Mouse (Mus musculus) lung, postnatal 25 days (tissue): ENCODE data around the gene Ybey.
A peak's percentile ranks its signal among the peaks of the same experiment; 100 is the strongest.

Experiments
- DNase-seq: peaks from one replicate; pipeline ENCODE4 v3.0.0; 2022; ENCODE audit warnings: low spot score

The Ybey gene

DNA sequence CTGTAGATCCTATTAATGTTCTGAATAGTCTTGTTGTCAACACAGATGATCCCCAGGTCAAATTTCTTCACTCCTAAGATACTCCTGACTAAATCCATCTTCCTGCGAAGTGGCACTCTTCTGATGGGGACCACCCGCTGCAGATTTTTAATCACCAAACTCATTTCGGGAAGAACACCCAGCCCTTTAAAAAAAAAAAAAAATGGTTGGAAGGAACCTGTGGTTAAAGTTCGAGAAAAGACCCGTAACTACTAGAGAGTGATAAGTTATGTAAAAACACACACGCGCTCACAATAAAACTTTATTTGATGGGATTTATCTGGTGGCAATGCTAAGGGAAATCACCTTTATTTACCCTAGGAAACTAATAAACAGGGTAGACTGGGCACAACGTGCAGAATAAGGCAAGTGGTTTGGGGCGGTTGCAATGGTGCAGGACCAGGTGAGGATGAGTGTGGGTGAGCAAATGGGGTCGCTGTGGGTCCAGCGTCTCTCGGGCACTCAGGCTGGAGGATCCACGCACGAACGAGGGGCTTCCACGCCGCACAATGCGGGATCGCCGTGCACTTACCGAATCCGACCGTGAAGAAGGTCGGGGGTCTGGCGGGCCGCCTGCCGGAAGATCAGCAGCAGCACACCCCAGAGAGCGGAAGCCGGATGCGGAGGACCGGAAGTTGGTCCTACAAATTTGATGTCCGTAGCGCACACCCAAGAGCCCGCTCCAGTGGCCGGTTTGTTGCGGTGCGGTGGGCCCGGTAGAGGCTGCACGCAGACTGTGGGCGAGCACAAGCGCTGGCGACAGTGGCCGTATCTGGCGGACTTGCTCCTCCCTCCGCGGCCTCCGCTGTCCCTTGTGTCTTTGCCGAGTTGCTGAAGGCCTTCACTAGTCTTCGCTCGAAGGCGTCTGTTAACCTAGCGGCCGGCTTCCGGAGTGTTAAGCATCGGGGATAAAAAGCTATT, at the start of gene Ybey, which contains the start of gene Mcm3ap:
Gene Ybey (minus strand): TSS at position 912 of the 960 bp plus-strand sequence.
Gene Mcm3ap (plus strand): TSS at position 725 of the 960 bp plus-strand sequence.
- DNase-seq: peak; percentile 85

DNA sequence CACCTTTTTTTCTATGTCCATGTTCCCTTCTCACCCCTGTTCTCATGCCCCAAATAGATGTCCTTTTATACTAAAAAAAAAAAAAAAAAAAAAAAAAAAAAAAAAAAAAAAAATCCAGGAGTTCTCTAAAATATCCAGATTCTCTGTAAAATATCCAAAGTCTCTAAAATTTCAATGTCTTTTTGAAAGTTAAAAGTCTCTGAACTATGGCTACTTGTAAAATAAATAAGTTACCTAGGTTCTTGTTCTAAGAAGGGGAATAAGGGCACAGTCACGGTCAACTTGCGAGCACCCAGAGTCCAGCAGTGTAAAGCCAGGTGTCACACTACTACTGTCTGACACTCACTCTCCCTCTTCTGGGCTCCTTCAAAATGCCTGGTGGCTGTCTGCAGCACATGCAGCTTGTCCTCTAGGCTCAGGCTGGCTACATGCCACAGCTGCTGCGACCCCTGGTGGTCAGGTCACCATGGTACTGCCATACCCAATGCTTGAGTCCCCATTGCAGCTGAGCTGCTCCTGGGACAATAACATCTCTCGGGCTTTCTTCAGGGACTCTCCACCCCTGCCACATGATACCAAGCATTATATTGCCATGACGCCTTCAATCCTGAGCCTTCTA, 44.2 kb upstream of the Ybey start:
- DNase-seq: peak; percentile 71

DNA sequence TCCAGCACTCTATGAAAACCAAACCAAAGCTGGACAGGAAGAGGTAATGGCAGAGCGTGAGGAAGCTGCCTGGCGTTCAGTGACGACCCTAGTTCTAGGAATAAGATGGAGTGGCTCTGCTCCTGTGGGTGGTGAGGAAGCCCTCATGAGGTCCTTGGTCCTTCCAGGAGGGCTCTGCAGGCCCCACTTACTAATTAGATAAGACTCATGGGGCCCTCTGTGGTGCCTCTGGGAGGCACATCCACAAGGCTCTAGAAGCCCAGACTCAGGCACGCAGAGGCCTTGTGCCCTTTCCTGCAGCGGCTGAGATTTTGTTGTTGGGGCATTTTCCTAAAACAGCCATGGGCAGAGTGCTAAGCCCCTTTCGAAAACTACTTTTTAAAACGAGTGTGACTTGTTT, 37.0 kb upstream of the Ybey start:
- DNase-seq: no peak

DNA sequence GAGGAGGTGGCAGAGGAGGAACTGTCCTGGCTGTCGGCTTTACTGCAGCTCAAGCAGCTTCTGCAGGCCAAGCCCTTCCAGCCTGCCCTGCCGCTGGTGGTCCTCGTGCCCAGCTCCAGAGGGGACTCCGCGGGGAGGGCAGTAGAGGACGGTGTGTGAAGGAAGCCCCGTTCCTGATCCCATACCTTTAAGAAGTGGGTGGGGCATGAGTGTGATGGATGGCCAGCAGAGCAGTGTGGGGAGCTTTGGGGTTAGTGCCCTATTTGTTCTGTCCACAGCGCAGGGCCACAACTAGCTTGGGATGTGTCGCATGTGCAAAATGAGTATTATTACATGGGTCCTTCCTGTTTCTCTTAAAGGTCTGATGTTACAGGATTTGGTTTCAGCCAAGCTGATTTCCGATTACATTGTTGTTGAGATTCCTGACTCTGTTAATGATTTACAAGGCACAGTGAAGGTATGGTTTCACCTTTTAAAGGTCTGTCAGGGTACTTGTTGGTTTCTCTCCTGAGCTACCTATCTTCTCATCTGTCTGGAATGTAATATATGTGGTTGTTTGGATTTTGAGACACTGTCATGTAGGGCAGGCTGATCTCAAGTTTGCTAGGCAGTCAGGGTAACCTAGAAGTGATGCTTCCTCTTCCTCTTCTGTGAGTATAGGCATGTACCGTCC, 35.5 kb upstream of the Ybey start:
- DNase-seq: no peak

DNA sequence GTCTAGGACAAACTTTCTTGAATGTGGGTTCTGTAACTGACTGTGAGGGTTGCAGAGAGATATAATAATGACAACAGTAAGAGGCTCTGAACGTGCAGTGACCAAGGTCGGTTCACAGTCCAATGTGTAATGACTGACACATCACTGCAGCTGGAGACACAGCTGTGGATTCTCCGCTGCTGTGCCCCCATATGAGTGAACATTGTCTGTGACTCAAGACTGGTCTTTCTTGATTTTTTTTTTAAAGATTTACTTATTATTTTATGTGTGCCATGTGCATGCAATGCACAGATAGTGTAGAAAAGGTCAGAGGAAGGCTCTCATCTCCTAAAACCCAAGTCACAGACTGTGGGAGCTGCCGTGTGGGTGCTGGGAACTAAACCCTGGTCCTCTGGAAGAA, 28.6 kb upstream of the Ybey start:
- no peak for DNase-seq

DNA sequence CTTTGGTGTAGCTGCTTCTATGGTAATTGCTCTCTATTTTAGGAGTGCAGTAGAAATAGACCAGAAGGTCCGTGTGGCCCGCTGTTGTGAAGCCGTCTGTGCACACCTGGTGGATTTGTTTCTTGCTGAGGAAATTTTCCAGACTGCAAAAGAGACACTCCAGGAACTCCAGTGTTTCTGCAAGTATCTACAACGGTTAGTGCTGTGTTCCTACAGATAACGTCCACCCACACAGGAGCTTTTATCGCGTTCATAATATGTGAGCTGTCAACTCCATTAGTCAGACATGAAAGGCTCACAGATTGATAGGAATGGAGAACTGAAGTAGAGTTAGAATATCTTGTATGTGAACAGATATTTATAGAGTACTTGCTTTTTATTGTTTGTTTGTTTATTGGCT, 27.5 kb upstream of the Ybey start:
- DNase-seq: no peak

DNA sequence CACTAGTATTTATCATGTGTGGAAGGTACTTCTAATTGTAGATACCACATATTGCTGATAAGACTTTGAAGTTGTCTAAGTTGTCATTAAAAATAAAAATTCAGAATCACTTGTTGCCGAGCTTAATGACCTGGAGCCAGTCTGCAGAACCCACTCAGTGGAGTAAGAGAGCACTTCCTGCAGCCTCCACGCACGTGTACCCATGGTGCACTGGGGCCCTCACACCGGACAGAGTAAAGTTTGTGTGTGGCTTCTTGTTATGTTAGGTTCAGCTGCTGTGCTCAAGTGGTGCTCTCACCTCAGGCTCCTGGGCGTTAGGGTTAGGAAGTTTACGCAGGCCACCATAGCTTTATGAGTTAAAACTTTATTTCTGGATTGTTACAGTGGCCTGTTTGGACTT, 26.6 kb upstream of the Ybey start:
- no peak for DNase-seq

DNA sequence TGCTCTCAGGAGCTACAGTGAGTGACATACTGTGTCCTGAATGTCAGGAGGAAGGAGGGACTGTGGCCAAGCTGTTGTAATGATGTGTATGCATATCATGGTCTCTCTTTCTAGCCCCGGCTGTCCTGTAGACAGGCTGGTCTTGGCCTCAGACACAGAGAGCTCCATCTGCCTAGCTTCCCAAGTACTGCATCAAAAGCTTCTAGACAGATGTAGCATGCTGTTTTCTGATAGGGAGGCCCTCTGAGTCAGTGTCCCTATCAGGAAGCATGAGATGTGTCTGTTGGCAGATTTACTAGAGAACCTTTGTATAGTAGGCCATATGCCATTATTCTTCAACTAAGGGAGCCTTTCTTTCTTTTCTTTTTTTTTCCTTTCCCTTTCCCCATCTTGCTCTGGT, 24.6 kb upstream of the Ybey start:
- no peak for DNase-seq

DNA sequence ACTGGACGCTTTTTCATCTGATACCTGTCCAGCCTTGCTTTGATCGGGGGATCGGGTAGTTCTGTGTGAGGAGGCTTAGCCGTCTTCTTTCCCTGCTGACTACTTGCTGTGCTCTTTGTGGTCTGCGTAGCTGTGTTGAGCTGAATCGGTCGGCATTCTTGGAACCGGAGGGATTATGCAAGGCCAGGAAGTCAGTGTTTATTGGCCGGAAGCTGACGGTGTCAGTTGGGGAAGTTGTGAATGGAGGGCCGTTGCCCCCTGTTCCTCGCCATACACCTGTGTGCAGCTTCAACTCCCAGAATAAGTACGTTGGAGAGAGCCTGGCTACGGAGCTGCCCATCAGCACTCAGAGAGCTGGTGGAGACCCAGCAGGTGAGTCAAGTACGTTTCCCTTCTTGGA, 20.3 kb upstream of the Ybey start:
- DNase-seq: no peak

DNA sequence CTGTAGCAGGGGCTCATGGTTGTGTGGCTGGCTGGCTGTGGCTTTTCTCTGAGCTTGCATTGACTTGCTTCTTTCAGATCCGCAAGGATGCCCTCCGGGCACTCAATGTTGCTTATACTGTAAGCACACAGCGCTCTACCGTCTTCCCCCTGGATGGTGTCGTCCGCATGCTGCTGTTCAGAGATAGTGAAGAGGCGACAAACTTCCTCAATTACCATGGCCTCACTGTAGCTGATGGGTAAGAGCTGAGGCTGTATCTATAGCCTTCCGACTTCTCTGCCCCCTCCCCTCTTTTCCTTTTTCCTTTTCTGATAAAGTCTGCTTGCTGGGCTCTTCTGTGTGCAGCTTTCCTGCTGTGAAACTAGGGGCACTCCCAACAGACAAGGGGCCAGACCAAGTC, 19.4 kb upstream of the Ybey start:
- DNase-seq: no peak

DNA sequence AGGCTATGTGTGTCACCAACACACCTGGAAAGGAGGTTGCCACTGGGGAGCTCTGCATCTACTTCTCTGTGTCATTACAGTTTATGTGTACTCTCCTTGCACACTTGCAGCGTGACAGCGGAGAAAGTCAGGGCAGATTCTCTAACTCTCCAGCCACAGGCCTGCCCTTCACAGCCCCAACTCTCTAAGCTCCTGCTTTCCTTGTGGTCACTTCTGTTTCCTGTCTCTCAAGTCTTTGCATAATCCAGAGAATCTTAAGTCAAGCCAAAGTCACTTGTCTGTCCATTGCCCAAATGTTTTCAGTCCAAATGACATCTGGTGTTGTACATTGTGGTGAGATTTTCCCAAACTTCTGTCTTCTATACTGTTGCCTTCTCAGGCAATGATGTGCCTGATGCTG, 17.4 kb upstream of the Ybey start:
- DNase-seq: no peak

DNA sequence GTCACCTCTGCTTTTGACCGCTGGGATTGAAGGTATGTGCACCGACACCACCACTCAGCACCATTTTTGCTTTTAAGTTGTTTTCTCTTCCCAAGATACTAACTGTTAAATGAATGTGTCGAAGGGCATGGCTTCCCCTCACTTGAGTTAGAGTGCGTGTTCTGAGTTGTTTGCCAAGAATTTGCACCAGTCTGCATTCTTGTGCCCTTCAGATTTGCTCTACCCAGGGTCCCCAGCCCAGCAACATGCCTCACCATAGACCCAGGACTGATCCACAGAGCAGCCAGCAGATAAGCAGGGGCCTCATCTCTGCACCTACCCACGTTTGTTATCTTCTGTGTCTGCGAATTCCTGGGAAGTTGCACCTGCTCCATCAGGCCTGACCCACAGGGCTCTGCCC, 12.6 kb upstream of the Ybey start:
- no peak for DNase-seq

DNA sequence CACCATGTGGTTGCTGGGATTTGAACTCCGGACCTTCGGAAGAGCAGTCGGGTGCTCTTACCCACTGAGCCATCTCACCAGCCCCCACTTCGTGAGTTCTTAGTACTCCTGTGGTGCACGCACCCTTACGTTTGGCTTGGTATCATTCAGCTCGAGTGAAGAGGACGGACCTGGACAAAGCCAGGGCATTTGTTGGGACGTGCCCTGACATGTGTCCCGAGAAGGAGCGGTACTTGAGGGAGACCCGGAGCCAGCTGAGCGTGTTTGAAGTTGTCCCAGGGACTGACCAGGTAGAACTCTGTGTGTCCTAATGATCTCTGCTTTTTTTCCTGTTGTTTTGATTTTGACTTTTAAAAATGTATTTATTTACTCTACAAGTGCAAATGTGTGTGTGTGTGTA, 11.9 kb upstream of the Ybey start:
- DNase-seq: no peak

DNA sequence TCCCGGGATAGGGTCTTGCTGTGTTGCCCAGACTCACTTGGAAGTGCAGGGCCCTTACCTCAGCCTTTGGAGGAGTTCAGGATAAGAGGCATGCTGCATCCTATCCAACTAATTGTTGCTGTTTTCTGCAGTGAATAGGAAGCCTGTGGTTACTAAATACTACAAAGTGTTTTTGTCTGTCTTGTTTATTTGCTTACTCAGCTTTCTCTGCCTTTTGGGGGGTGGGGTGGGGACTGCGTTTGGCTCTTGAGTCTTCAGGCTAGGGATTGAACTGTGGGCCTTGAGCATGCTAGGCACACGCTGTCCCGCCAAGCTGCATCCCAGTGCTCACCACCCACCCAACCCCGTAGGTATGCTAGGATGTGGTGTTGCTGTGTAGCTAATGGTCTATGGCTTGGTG, 4.8 kb upstream of the Ybey start:
- DNase-seq: no peak

DNA sequence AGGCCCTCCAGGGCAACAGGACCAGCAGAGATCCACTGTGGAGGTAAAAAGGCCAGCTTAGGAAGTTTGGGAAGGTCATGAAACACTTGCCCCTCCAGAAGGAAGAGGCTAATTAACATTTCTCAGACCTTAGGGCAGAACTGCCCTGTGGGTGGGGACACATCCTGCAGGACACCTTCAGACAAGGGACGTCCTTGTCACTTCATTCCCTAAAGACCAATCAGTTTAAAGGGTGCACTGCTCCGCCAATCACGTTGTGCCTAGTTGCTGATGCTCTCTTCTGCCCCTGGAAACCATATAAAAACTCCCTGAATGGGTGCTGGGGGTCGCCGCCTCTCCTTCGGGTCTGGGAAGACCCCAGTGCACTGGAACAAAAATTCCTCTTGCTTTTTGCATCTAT, 6.2 kb downstream of the Ybey start:
- DNase-seq: no peak

DNA sequence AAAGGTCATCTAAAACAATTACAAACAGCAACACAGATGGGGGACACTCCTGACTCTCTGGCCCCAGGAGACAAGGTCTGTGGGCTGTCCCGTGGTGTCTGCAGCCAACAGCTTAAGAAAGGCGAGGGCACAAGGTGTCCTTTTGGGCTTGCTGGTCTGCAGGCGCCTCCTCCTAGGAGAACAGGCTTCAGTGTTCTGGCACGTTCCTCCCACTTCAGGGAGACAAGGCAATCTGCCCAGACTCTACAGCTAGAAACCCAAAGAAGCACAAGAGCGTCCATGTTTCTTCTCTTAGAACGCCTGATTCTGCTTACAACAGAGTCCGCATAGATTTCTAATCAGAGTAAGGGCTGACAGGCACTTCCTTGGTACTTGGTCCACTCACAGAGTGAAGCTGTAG, 6.6 kb downstream of the Ybey start:
- DNase-seq: no peak

DNA sequence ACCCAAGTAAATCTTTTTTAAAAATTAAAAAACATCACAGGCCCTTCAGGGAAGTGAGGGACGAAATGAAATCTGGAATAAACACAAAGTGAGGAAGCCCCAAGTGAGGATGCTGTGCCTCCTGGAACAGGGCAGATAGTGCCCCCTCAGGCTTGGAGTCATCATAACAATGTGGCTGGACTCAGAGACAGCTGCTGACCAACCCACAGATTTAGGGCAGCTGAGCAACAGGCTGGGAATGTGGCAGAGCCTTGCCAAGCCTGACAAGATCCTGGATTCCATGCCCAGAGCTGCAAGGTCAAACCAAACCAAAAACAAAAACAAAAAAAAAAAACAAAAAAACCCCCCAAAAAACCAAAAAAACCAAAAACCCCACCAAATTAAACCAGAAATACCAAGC, 7.7 kb downstream of the Ybey start:
- DNase-seq: no peak

DNA sequence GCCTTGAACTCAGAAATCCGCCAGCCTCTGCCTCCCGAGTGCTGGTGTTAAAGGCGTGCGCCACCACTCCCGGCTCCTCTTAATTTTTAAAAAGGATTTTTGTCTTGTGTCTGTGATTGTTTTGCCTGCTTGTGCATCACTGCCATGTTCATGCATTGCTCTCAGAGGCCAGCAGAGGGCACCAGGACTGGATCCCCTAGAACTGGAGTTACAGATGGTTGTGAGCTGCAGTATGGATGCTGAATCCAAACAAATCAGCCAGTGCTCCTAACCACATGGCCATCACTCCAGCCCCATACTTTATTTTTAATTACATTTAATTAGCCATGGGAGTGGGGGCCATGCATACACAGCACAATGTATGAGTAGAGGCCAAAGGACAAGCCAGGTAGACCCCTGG, 13.6 kb downstream of the Ybey start:
- peak; percentile 48 for DNase-seq

DNA sequence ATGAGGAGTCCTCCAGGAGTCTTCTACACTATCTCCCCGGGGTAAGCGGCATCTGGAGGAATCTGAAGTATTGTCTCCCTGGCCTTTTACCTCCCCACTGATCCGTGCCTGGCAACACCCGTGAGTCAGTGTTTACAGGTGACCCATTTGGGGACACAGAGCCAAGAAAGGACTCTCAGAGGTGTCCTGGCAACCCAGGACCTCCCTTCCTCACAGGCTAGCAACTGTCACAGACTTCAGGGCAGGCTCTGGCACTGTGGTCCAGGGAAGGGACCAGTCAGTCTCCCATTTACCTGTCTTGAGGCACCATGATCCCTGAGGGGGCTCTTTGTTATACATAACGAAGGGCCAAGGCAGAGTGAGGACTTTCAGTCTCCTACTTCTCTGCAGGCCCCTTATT, 20.1 kb downstream of the Ybey start, which contains the start of gene 2610028H24Rik:
Gene 2610028H24Rik (plus strand): TSS at position 231 of the 400 bp plus-strand sequence.
- peak; percentile 70 for DNase-seq

DNA sequence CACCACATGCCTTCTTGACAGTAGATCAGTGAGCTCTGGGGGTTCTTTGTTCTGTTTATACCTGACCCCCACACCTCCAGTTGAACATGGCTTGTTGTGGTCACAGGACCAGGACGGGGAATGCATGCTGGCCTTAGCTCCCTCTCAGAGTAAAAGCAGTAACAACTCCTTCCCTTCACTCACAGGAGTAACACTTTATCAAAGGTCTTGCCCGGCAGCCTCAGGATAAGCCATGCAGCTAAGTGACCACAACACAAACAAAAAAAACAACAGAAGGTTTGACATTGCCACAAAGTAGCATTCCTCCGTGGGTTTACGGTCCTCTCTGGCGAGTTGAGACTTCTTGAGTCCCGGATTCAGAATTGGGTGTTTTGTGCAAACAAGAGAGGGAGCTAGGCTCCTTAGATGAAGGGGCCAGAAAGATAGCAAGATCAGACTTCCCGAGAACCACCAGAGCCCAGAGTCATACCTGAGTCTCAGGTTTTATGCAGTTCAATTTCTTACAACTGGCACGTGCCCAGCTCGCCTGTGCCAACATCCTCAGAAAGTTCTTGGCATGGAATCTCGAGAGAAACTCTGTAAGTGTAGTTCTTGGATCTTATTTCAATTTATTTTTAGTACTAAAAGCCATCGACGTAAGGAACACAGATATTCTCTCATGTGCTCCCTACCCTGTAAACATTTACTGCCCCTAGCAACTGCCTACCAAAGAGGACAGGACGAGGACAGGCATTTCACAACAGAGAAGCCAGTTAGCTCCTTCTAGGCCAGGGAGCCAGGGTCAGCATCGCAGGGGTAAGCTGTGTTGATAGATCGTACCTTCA, 21.3 kb downstream of the Ybey start:
- DNase-seq: peak; percentile 87

DNA sequence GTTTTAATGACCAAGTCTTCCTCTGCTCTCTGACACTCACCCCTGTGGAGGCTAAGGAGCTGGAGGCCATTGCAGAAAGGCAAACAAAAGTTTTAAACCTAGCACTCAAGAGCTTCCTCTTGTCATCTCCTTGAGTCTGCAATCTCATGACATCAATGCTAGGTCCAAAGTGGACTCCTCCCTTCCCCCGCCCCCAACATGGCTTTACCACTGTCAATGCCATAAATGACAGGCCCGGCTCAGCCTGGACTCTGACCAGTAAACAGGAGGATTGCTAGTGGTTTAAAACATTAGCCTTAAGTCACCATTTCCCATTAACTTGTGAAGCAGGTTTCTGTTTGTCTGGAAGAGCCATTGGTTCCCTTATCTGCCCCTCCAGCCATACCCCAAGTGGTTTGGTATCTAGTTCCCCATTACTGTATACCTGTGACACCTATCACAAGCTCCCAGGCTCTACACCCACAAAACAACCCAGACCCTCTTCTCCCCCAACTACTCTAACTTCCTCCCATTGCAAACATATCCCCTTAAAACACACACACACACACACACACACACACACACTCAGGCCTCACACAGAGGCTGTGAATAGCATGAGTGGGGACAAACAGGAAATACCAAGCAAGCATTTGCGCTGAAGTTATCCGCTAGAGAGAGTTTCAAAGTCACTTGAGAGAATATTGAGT, 22.8 kb downstream of the Ybey start:
- DNase-seq: peak; percentile 43
